Mouse (Mus musculus) cerebellum, adult 2 months (tissue): ENCODE measurements at regions not wholly inside any gene's neighbourhood (a gene's known extent, or its start where the extent isn't known, plus 50 kb on each side); places are given as distances from the start of the nearest gene placed in this dataset.

Experiments used
- CTCF ChIP-seq: fragments of 200-500 bp; IDR thresholded peaks from 2 replicates; pipeline ENCODE4 v1.5.1; 2011; ENCODE audit warnings: low read depth, mild to moderate bottlenecking, control low read depth, low read length, moderate library complexity, borderline replicate concordance; ENCODE audit not compliant: insufficient read depth
- POLR2A ChIP-seq: fragments of 200-500 bp; IDR thresholded peaks from 2 replicates; pipeline ENCODE4 v1.6.1; 2011; ENCODE audit warnings: low read length, control low read depth, borderline replicate concordance; ENCODE audit not compliant: insufficient read depth

- TF ChIP-seq CTCF: no peak
- TF ChIP-seq POLR2A: no peak
Observed at GRCm38 (mm10) chr12:9897980-9898379, 328.1 kb downstream of the Osr1 start.
